Mouse (Mus musculus) B cell, adult 2 months (primary cell): ENCODE measurements at regions not wholly inside any gene's neighbourhood (a gene's known extent, or its start where the extent isn't known, plus 50 kb on each side); places are given as distances from the start of the nearest gene placed in this dataset.
A peak's percentile ranks its signal among the peaks of the same experiment; 100 is the strongest.

Experiments
- DNase-seq, 2 experiments: peaks; one replicate each; pipeline ENCODE4 v3.0.0; 2022

DNA sequence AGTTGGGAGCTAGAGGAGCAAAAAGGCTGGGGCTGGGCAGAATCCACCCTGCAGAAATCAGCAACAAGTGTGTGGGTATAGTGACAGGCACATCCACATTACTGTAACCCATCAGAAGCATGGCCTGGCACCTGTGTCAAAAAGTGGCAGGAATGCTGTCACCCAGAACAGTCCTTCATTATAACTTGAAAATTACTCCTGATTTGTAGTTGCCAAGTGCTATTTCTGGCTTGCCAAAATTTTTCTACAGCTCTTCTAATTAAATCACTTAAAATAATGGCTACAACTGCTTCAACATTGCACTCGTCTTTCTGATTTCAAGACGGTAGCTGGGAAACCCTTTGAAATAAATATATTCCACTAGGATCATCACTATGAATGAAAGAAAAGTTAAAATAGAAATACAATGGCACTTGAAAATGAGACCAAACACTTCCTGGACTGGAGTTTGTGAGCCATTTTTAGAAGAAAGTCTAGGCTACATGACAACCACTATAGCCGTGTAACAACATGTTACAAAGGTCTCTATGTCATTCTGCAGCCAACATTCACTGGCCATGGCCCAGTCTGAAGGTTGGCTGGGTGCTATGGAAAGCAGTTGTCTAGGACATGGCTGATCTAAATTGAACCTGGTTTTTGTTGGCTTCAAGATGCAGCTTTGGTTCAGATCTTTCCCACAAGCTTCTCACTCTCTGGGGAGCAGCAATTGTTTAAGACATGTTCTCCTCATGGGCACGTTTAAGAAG is 190.6 kb upstream of the Tapt1 start:
- DNase-seq: no peak

DNA sequence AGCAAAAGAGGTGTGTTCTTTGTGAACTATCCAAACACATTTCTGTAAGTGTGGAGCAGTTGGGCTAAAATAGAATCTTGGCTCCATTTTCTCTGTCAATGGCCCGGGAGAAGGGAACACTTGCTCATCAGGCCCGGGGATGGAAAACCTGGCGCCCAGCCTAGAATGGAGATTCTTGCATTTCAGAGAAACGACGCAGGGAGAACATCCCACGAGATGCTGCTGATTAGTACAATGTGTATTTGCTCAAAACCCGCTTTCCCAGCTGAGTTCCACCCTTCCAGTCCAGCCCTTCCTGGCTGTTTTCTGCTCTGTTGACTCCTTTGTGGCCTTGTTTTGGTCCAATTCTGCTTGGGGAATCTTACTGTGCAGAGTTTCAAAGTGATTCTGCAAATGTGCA is 188.0 kb upstream of the Tapt1 start:
- no peak for DNase-seq

DNA sequence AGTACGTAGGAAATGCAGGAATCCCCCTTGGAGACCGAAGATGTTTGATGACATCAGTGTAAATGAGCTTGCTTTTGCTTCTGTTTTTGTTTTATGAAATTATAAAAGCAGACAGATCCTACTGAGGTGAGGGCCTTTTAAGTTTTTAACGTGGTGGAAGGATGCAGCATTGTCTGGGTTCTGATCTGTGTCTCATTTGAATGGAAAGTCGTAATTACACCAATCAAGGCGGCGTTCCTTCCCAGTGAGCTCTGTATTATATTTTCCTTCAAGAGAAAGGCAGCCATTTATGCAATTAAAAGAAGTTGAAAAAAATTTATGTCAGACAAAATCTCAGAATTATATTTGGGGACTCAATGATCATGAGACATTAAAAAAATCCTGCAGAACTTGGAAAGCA is 176.9 kb upstream of the Tapt1 start:
- DNase-seq: no peak

DNA sequence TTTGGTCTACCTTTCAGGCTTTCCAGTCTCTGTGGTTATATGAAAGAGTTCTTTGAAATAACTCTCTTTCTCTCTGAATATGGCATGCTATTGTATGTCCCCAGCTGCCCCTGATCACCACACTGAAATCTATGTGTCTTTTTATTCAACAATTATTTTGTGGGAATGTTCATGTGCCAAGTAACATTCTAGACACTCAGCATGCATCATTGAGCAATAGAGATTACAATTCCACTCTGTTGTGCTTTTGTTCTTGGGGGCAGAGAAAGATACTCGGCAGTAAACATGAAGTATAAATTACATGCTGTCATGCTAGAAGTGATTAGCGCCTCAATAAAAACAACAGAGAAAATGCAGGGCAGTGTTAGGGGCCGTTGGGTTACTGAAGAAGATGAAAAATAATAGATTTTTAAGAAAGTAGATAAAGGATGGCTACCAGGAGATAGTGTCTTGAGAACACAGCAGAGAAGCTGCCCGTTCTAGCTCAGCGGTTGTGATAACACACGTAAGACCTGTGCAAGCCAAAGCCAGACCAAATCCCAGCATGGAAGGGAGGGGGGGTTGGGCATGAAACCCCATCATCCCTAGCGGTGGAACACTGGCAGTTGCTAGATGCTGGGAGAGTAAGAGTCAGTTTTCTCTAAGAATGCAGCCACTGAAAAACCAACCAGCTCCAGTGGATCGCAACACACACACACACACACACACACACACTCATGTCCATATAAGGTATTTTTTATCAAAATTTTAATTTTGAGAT is 174.3 kb upstream of the Tapt1 start:
- DNase-seq: no peak

DNA sequence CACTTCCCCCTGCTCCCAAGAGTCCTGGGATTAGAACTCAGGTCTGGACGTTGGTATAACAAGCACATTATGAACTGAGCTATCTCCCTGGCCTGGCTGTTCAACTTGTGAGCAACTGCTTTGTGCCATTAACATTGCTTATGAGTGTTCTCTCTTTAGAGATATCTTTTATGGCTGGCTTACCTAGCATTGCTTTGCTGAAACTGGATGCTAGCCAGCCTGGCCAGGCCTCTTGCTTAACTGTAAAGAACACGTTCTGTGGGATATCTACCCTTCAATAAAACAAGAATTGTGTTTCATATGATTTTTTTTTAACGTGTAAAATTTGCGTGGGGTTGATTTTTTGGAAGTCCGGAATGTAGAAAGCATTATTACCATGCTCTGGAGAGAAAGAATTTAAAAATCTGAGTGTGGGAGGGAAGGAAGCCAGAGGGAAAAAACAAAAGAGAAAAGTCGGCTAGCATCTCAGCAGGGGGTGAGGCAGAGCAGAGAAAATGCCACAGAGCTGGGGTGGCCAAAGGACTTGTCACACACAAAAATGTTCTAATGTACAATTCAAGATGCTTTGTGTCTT is 160.9 kb upstream of the Tapt1 start:
- no peak for DNase-seq

DNA sequence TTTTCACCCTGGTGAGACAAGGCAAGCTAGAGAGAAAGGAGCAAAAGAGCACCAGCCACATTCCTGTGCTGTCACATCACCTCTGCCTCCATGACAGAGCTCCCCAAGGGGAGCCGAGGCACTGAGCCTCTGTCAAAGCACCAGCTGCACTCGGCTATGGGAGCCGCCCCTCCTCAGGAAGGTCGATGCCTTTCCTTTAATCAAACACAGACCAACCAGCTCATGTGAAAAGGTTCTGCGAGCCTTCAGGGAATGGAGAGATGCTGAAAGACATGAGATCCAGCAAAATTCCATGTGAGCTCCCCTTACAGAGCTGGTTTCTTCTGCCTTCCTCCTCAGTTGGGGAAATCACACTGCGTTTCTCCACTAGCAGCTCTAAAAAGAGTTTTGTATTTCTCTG is 159.8 kb upstream of the Tapt1 start:
- no peak for DNase-seq

DNA sequence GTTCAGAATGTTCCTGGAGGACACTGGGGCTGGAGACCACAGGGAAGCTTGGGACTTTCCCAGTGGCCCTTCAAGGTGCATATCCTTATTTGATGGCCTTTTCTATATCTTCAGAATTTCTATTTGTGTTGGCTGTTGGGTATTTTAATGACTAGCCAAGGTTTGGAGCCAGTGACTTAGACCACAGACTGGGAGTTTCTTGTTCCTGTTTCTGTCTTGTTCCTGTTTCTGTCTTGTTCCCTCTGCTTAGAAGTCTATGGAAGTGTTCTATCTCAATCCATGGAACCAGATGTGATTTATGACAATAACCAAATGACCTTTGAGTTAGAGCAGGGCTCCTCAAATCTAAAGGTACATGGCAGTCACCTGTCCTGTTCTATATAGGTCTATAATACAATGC is 156.6 kb upstream of the Tapt1 start:
- no peak for DNase-seq

DNA sequence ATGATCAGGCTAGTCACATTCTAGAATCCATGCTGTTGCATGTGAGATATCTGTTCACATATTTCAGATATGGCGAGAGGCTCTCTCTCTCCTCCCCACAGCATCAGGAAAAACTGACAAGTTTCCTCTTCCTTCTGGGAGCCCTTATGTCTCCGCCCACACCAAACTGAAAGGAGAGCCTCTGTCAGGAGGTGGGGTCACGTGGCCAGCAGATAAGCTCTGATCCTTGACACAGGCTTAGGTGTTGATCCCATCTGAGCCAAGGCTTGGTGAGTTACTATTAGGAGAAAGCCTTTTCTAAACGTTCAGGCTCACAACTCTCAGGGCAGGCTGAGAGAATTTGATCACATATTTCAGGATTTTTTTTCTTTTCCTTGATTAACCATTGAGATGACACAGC is 143.6 kb upstream of the Tapt1 start:
- no peak for DNase-seq

DNA sequence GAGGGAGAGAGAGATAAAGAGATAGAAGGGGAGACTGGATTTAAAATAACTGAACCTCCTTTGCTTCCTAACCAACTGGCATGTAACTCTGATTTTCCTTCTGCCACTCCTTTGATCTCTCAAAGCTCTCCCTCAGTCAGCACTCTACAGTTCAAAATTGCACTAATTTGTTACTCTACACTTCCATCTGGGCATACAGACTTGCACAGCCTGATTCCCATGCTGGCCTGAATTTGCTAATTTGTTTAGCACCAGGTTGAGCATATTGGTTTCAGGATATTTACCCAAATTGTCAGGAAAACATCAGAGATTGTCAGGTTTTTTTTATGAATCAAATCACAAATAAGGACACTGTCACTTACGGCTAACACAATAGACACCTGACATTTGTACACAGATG is 125.9 kb upstream of the Tapt1 start:
- no peak for DNase-seq

DNA sequence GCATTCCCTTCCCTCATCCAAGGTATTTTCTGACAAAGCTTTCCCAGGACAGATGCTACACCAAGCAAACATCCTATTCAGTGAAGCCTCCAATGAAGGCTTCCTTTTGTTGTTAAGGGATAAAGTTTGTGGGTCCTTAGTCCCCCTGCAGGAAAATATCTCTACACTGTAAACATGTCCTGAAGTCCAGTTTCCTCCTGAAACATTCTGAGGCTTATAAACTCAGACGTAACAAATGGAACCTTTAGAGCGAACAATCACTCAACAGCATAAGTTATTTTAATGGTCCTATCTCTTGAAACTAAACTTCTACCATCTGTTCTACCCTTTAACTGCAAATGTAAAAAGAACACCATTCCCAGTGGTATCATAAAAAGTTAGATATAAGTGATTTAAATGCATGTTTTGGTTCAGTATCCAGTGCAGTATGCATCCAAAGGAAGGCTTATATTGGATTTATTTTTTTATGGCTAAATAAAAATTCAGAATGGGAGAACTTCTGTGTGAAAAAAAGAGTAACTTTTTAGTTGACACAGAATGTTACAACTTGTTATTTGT is 115.1 kb upstream of the Tapt1 start:
- no peak for DNase-seq

DNA sequence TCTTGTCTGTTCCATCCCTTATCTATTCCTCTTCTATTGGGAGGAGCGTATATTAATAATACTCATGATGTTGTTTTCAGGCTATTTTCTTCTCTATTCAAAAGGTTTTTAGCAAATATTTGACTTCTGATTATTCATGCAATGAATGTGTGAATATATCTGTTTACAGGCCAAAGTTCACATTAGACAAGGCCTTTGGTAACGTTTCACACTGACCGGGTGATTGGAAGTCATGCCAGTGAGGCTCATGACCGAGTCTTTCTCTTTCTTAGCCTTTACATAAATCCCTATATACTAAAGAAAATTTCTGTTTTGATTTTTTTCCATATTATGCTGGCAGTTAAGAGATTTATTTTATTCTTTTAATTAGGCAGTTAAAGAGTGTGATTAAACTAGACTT is 112.2 kb upstream of the Tapt1 start:
- no peak for DNase-seq

DNA sequence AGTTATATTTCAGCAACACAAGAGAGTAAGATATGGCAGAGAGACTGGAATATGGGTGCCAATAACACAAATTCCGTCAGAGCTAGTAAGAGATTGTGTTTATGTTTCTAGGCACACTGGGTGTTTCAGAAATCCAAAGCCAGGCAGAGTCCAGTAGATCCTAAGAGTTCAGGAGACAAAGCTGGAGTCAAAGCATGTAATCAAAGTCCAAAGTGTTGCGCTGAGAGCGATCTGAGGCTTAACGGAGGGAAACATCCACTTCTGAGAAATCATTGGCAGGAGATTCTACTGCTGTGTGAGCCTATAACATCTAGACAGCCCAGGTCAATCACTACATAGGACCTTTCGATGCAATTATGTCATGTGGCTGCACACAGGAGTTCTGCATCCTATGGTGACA is 109.3 kb upstream of the Tapt1 start:
- no peak for DNase-seq

DNA sequence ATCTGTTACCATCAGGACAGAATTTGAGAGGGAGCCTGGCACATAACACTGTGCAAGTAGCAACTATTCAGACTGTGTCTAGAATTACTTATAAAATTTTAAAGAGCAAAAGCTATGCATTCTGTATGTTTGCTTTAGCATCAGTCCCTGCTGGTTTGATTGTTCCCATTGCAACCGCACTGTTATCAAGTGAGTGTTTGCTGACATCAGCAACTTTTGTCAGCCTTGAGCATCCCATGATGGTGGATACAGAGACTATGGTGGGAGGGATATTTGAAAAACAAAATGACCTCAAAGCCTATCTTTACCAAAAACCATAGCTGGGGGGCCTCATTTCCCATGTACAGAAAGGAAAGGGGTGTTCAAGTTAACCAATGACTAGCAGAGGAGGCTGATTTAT is 93.2 kb upstream of the Tapt1 start:
- DNase-seq: no peak

DNA sequence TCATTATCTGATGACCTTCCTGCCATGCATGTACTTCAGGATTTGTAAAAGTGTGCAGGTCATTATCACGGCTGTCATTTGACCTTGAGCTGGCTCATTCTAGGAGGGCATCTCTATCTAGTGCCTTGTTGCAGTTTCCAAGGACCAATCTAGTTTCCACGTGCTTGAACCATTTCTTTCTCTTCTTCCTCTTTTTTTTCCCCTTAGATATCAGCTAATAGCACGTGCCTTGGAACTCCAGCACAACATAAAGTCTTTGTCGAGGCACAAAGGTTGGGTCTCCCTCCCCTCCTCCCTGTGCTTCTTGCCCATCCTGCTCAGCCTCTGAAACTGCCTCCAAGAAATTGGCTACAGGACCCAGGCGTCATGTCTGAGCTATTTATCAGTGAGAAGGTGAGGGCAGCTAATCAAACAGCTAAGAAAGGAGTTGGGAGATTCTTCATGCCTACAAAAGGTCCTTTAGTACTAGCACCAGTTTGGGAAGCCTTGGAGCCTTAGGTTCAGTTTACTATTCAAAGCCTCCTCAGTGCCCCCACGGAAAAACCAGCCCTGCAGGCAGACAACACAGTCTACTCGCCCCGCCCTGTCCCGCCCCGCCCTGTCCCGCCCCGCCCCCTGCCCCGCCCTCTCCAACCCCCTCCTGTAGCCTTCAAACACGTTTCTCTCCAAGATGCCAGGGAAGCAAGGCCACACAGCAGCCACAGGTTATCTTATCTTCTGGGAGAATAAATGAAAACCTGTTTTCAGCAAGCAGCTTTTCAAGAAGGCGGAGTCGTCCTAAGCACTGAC is 80.5 kb upstream of the Tapt1 start:
- DNase-seq: no peak

DNA sequence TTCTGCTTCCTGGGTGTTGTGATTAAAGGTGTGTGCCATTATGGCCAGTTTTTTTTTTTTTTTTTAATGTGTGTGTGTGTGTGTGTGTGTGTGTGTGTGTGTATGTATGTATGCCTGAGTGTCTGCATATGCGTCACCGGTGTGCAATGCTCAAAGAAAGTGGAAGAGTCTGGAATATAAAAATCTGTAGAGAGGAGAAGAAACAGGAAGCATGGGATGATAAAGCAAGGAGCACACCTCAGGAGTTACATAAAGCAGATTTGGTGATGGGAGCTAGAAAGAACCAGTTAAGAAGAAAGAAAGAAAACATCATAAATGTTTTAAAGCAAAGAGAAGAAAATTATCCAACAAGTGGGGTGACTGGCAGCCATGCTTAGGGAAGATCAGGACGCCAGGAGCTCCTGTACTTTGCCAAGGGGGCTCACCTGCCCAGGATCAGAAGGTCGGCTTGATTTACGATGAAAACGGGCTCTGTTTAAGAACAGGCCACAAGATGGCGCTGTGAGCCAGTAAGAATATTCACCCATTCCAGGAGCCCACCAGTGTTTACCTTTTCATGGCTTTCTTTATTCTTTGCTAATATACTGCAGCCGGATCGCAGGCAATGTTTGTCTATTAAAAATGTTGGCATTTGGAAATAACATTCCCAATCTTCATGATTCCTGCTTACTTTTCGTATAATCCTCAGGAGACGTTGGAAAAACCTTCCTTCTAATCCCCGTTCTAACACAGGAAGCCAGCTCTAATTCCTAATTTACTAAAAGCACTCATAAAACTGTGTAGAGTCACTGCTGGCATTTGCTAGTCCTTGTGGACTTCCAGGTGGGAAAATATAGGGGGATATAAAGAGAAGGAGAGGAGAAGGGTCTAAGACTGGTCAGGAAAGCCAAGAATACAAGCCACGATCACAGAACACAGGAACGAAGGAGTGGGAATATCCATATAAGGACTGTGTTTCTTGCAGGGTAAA is 77.7 kb upstream of the Tapt1 start:
- peak; percentile 32 to 43 for DNase-seq

DNA sequence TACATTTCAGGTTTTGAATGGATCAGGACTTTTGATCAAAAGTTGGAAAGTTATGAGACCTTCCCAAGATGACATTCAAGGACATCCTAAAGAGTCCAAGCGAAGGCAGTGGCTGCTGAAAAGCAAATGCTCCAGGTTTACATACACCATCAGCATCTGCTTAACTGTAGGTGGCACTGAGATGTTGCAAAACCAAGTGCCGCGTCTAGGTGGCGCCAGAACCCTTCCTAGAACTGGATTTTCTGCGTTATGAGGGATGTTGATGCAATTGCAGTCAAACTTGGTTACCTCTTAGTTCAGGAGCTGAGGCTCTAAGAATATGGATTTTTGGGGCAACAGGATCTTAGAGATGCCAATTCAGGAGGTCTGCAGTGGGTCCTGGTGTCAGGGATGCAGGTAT is 58.0 kb upstream of the Tapt1 start:
- DNase-seq: peak; percentile 70 to 72
